Mouse (Mus musculus): ENCODE data around the gene Sh3bp1.

Gene Sh3bp1

DNA sequence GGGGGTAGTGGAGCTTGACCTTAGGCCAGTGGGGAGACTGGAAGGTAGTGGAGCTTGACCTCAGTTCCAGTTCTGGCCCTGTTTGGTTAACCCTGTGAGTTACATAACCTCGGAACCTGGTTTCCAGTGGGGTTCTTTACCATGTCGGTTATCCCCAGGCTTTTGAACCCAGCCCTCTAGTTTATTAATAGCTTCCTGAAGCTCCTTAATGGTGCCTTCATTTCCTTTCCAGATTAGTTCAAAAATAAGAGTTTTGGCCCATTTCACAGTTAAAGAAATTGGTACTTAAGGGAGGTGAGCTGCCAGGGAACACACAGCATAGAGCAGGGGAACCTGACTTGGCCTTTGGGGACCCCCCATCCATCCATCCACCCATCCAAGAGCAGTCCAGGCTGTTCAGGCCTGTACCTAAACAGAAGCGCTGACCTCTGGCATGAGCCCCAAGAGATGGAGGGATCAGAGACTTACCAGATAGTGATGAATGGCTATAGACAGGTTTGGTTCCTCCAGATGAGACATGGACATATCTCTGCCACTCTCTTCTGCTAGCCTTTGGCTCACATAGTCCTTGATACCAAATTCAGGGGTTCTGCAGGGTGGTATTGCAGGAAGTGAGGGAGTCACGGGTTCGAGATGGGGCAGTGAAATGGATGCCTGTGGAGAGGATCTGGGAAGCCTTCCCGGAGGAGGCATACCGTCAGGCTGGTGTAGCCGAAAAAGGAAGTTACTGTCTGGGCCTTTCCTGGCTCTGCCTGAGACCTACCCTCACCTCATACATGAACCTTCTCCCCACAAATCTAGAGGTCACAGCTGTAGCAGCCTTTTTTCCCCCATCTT is 15.5 kb downstream of the Sh3bp1 start:
- in situ Hi-C loops (cut with MboI, MseI) = no loop called here

- in situ Hi-C loops (cut with MboI, MseI) = no loop called here
Measured at GRCm38 (mm10) chr15:78915660-78916017, 16.1 kb downstream of the Sh3bp1 start.

DNA sequence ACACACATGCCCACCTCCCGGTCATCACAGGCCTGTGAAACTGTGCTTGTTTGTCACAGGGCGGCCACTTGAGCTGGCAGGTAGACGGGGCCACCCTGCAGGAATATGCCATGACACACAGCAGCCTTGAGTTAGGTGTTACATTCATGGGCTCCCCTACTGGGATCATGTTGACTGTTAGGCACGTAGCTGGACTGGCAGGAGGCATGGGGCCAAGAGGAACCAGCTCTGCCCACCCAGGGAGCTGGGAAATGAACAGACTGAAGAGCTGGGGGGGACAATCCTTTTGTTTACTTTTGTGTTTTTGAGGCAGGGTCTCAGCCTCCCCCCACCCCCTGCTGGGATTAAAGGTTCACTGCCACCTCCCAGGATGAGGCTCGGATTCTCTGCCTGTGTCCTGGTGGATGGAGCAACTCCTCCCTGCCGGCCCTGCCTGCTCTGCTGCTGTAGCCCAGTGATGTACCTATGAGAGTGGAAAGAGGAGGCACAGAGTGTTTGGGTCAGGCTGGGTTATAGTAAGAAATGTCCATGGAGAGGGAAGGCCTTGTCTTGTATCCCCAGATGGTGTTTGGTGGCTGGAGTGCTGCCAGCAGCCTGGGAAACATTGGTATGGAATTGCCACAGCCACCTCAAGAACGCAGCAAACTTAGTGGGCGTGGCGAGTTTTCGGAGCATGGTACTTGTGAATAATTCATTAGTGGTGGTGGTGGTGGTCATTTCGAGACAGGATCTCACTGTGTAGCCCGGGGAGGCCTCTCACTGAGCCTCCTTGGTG is 16.7 kb downstream of the Sh3bp1 start:
- in situ Hi-C loops (cut with MboI, MseI) = no loop called here

GRCm38 (mm10) chr15:78918126-78918525 is 18.6 kb downstream of the Sh3bp1 start:
- in situ Hi-C loops (cut with MboI, MseI) = no loop called here

- in situ Hi-C loops (cut with MboI, MseI) = no loop called here
Measured at GRCm38 (mm10) chr15:78919914-78920313, 20.3 kb downstream of the Sh3bp1 start.

DNA sequence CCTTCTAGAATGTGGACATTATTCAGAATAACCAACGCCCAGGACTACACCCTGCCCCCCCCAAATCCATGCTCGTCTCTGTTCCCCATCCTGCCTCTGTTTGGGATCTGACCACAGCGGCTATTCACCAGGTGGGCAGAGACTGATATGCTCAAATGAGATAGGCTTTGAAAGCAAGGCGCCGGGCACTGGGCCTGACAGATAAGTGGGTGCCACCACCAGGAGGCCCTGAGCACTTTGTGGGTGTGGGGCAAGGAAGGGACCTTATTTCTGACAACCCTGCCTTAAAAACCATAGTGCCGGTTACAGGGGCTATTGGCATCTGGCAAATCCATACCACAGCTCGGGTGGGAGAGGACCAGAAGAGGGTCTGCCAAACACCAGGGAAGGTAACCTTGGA is 23.1 kb downstream of the Sh3bp1 start:
- in situ Hi-C loops (cut with MboI, MseI) = no loop called here

- in situ Hi-C loops (cut with MboI, MseI) = no loop called here
Measured at GRCm38 (mm10) chr15:78923585-78923984, 24.0 kb downstream of the Sh3bp1 start.

DNA sequence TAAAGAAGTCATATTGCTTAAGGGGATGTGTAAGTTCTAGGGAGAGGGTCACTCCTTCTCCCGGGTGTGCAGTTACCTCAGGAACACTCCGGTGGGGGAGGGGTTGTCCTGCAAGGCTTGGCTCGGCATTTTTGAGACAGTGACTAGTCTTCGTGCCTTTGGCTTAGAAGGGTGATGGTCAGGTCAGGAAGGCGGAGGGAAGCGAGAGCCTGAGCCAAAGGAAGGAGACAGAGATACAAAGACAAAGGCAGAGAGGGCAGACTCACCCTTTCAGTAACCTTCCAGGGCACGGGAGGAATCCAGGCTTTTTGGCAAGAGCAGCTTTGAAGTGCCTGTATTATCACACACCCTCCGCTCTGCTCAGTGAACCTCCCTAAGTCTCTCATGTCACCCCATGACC is 25.6 kb downstream of the Sh3bp1 start:
- in situ Hi-C loops (cut with MboI, MseI) = no loop called here

DNA sequence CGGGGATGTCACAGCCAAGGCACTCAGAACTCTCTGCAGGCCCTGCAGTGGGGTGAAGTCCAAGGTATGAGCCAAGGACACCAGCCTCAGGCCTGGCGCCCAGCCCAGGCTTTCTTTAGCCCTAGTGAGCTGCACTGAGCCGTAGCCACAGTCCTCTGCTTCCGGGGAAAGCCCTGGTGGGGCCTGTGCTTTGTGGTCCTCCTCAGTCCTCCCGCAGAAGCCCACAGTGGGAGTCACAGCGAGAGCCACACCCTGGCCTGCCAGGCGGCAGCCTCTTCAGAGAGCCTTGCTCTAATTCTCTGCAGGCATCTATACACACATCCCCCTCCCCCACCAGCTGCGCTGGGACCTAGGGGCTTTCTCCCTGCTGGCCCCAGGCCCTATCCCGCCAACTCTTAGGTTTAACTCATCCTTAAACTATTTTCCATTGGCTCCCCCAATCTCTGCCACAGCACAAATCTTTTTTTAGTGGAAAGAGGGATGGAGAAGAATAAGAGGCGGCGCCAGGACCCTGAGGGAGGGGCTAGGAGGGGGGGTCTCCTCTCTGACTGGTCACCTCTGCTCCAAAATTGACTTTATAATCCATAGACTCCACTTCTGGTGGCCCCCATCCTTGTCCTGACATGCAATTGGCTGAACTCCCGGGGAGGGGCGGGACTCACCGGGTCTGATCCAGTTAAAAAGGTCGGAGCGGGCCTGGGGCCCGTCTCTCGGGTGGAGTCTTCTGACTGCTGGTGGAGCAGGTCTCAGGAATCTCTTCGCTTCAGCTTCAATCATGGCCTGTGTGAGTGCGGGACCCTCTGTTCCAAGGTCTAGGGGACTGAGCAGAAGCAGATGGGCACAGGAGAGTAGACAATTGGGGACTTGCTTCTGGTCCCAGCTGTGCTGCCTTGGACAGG is 26.7 kb downstream of the Sh3bp1 start, which contains the start of gene Lgals1:
TSS of gene Lgals1 (plus strand) at position 705 of the 899 bp plus-strand sequence.
- in situ Hi-C loops (cut with MboI, MseI) = no loop called here

- in situ Hi-C loops (cut with MboI, MseI) = no loop called here
Measured at GRCm38 (mm10) chr15:78927021-78927787, 27.6 kb downstream of the Sh3bp1 start.

DNA sequence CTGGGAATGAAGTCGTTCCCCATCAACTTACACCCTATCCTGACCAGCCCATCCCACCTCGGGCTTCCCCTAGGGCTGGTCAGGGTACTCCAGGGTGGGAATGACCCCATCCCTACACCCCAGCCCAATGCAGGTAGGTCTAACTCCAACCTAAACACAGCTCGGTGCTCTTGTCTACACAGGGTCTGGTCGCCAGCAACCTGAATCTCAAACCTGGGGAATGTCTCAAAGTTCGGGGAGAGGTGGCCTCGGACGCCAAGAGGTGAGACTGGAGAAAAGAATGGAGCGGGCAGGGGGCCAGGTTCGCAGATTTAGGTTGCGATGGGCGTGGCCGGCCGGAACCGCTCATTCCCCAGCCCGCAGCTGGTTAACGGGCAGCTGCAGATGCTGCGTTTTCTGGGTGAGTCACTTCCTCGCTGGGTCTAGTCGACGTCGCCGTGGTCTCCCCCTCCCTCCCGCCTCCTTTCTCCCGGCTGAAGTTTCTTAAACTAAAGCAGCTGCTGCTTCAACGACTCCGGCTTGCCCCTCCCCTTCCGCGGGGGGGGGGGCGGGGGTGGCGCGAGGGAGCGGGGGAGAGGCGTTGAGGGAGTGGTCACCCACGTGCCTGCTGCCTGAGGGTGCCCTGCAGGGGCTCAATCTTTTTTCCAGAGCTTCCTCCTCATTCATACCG is 28.4 kb downstream of the Sh3bp1 start:
- in situ Hi-C loops (cut with MboI, MseI) = no loop called here

DNA sequence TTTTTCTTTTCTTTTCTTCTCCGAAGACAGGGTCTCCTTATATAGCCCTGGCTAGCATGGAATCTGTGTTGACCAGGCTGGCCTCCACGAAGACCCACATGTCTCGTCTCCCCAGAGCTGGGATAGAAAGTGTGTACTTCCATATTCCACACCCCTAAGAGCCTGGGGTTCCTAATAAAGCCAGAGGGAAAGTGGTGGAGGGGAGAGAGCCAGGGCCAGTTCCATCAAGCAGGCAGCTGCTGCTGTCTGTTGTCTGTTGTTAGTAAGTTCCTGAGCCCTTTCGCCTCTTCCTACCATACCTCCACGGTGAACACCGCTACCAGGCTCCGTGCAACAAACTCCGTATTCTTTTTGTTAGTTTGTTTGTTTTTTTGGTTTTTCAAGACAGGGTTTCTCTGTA is 29.0 kb downstream of the Sh3bp1 start:
- in situ Hi-C loops (cut with MboI, MseI) = no loop called here

GRCm38 (mm10) chr15:78930192-78930706 is 30.7 kb downstream of the Sh3bp1 start:
- in situ Hi-C loops (cut with MboI, MseI) = no loop called here

- in situ Hi-C loops (cut with MboI, MseI) = no loop called here
Measured at GRCm38 (mm10) chr15:78930801-78931426, 31.3 kb downstream of the Sh3bp1 start.

- in situ Hi-C loops (cut with MboI, MseI) = no loop called here
Measured at GRCm38 (mm10) chr15:78931577-78931976, 32.0 kb downstream of the Sh3bp1 start.

DNA sequence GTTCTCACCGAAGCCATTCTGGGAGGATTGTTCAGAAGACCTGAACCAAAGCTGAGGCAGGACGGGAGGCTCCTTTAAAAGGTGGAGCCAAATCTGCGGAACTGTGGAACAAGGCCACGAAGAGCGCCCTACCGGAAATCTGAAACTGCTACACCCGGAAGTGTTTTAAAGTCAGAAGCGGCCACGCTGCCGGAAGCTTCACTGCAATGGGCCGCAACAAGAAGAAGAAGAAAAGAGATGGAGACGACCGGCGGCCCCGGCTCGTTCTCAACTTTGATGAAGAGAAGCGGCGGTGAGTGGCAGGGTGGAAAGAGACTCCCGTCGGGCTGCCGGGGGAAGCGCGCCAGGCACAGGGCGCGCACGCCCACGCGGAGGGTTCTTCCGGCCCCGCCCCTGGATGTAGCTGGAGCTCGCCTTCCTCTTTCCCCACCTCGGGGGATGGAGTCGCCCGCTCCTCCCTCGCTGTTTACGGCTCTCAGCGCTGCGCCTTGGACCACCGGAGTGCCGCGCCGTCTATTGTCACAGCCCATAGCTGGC is 35.3 kb downstream of the Sh3bp1 start, which contains the start of gene Nol12:
TSS of gene Nol12 (plus strand) at position 150 of the 537 bp plus-strand sequence.
- in situ Hi-C loops (cut with MboI, MseI) = no loop called here

DNA sequence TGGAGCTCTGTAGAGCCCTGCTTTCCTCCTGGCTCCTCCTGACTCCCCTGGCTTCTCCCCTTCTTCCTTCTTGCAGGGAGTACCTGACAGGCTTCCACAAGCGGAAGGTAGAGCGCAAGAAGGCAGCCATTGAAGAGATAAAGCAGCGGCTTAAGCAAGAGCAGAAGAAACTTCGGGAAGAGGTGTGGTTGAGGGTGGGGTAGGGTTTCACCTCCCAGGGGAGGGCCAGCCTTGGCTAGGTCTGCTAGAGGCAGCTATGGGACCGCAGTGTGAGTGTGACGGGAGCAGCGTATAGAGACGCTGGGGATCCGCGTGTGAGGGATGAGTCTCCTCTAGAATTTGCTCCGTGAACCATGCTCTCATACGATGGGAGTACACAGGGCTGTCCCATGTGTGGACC is 36.8 kb downstream of the Sh3bp1 start:
- in situ Hi-C loops (cut with MboI, MseI) = no loop called here

- in situ Hi-C loops (cut with MboI, MseI) = no loop called here
Measured at GRCm38 (mm10) chr15:78937311-78937710, 37.7 kb downstream of the Sh3bp1 start.

DNA sequence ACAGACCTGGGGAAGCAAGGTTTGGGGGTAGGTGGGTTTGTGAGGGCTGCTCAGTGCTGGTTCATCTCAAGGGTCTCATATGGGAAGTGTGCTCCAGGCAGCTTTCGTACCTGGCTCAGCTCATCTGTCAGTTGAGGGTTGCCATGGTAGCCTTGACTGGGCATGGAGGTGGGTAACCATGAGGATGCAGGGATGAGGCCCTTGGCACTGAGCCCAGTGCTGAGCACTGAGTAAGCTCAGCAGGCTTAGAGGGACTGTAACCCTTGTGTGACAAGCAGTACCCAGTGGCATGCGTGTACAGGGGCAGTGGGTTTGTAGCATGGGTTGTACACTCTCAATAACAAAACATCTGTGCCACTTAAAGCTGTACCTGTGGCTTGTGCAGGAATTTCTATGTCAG is 38.4 kb downstream of the Sh3bp1 start:
- in situ Hi-C loops (cut with MboI, MseI) = no loop called here
